Mouse (Mus musculus) midbrain, embryonic 12.5 days (tissue): Measurements from ENCODE around the gene Mdp1. TPM values are rescaled to one million over a fixed set of nuclear protein-coding genes. Genes with fewer than 3 reads are reported as not detected.

Experiments
- ATAC-seq: fragments of 200-750 bp; cut with Nextera tagmentation; 2 replicates; pipeline ENCODE4 v1.8.0; 2017; ENCODE audit warnings: low read depth, moderate TSS enrichment, moderate library complexity; ENCODE audit not compliant: low FRiP score
- H3K27ac ChIP-seq: fragments of 300-500 bp; sonication (generic); replicated peaks from 2 replicates; pipeline ENCODE4 v1.5.1; 2016; ENCODE audit warnings: mild to moderate bottlenecking
- H3K27me3 ChIP-seq: fragments of 300-500 bp; sonication (generic); 2 replicates; pipeline ENCODE4 v1.6.1; 2016; ENCODE audit warnings: mild to moderate bottlenecking
- H3K36me3 ChIP-seq: fragments of 300-500 bp; sonication (generic); 2 replicates; pipeline ENCODE4 v1.6.1; 2016
- H3K4me1 ChIP-seq: fragments of 300-500 bp; sonication (generic); 2 replicates; pipeline ENCODE4 v1.6.1; 2016
- H3K4me2 ChIP-seq: fragments of 300-500 bp; sonication (generic); replicated peaks from 2 replicates; pipeline ENCODE4 v1.6.1; 2016; ENCODE audit warnings: mild to moderate bottlenecking, moderate library complexity
- H3K4me3 ChIP-seq: fragments of 300-500 bp; sonication (generic); 2 replicates; pipeline ENCODE4 v1.5.1; 2016; ENCODE audit warnings: mild to moderate bottlenecking
- H3K9ac ChIP-seq: fragments of 300-500 bp; sonication (generic); replicated peaks from 2 replicates; pipeline ENCODE4 v1.6.1; 2016; ENCODE audit warnings: mild to moderate bottlenecking, moderate library complexity
- H3K9me3 ChIP-seq: fragments of 300-500 bp; sonication (generic); 2 replicates; pipeline ENCODE4 v1.6.1; 2016; ENCODE audit warnings: mild to moderate bottlenecking
- WGBS: fragments of 180-500 bp; shearing (Covaris S2); methylation state at CpG from one replicate; pipeline ENCODE4 v1.1.7; 2016; 5-methylcytosine and 5-hydroxymethylcytosine counted together
- polyA plus RNA-seq: library from polyadenylated mRNA; unstranded; fragments of >200 nt; fragmentation: Nextera tagmentation; extraction: Ambion mirVana; gene quantifications from 2 replicates; pipeline ENCODE4 v1.2.1, GENCODE M21; 2016

Gene Mdp1
- polyA plus RNA-seq, 1 experiment from 2014 or later, result 67.2 TPM

- H3K4me3 ChIP-seq, result no peak overlapping the region
- no peaks in the 10 kb centered on the region for H3K36me3 ChIP-seq
- H3K27me3 ChIP-seq, result peaks cover 9% of the 10 kb centered on the region
- H3K27ac ChIP-seq, result no peak overlapping the region
- H3K4me1 ChIP-seq, result 0 out of 2 replicates have a peak, but pooled peaks cover 9% of the 10 kb centered on the region
- ATAC-seq, result no peak
- no peaks in the 10 kb centered on the region for H3K9me3 ChIP-seq
- no peak overlapping the region for H3K9ac ChIP-seq
- 87% methylated on average over 7 of the region's 7 CpGs for WGBS
- no peak overlapping the region for H3K4me2 ChIP-seq
Measured at GRCm38 (mm10) chr14:55614565-55615178, 45.6 kb downstream of the Mdp1 start.

- no peak overlapping the region for H3K27ac ChIP-seq
- H3K27me3 ChIP-seq, result peaks cover 6% of the 10 kb centered on the region
- WGBS, result 78% methylated on average over 6 of the region's 6 CpGs
- 0 out of 2 replicates have a peak, but pooled peaks cover 5% of the 10 kb centered on the region for H3K4me1 ChIP-seq
- H3K9me3 ChIP-seq, result no peaks in the 10 kb centered on the region
- no peak overlapping the region for H3K4me3 ChIP-seq
- no peak overlapping the region for H3K9ac ChIP-seq
- no peak overlapping the region for H3K4me2 ChIP-seq
- no peak for ATAC-seq
- peaks cover 12% of the 10 kb centered on the region for H3K36me3 ChIP-seq
Measured at GRCm38 (mm10) chr14:55613346-55613745, 47.0 kb downstream of the Mdp1 start.

GRCm38 (mm10) chr14:55608339-55608738 is 52.0 kb downstream of the Mdp1 start:
- Histone ChIP-seq H3K4me3 (no peak overlapping the region), H3K9ac (no peak overlapping the region), H3K4me1 (peaks cover 10% of the 10 kb centered on the region; the same call in 1 of the 2 replicates), H3K36me3 (peaks cover 44% of the 10 kb centered on the region), H3K4me2 (no peak overlapping the region), H3K27ac (no peak overlapping the region), H3K27me3 (no peaks in the 10 kb centered on the region), H3K9me3 (no peaks in the 10 kb centered on the region)
- WGBS, result 97% methylated on average over 6 of the region's 6 CpGs
- no peak for ATAC-seq

Other genes starting within 250 kb of the Mdp1 start
- 38.2 and 39.6 TPM in 2 replicates for gene Dhrs4, start 181.8 kb downstream of the Mdp1 start, polyA plus RNA-seq
- 13.8 and 14.8 TPM in 2 replicates for gene Carmil3, start 169.9 kb downstream of the Mdp1 start, polyA plus RNA-seq
- 0.42 and 0.79 TPM in 2 replicates for gene Cpne6, start 150.1 kb downstream of the Mdp1 start, polyA plus RNA-seq
- gene Nrl, start 135.5 kb downstream of the Mdp1 start, polyA plus RNA-seq, result not detected in 2 replicates
- gene Pck2, start 120.2 kb downstream of the Mdp1 start, polyA plus RNA-seq, result 16.8 and 22.0 TPM in 2 replicates
- gene Dcaf11, start 100.5 kb downstream of the Mdp1 start, polyA plus RNA-seq, result 113 and 117 TPM in 2 replicates
- not detected in 2 replicates for gene A730061H03Rik, start 100.1 kb downstream of the Mdp1 start, polyA plus RNA-seq
- 0.24 TPM in 1 of 2 replicates, not detected in the other for gene Fitm1, start 84.9 kb downstream of the Mdp1 start, polyA plus RNA-seq
- 122 and 127 TPM in 2 replicates for gene Psme1, start 82.4 kb downstream of the Mdp1 start, polyA plus RNA-seq
- 6.4 and 6.7 TPM in 2 replicates for gene Emc9, start 75.2 kb downstream of the Mdp1 start, polyA plus RNA-seq
- gene Psme2, start 69.4 kb downstream of the Mdp1 start, polyA plus RNA-seq, result 192 and 215 TPM in 2 replicates
- gene Rnf31, start 68.8 kb downstream of the Mdp1 start, polyA plus RNA-seq, result 20.0 and 20.5 TPM in 2 replicates
- 9.4 and 11.5 TPM in 2 replicates for gene Irf9, start 56.9 kb downstream of the Mdp1 start, polyA plus RNA-seq
- gene Rec8, start 42.5 kb downstream of the Mdp1 start, polyA plus RNA-seq, result 6.6 and 7.3 TPM in 2 replicates
- gene Ipo4, start 24.6 kb downstream of the Mdp1 start, polyA plus RNA-seq, result 78.5 and 85.4 TPM in 2 replicates
- gene Gm49378, start 22.6 kb downstream of the Mdp1 start, polyA plus RNA-seq, result 3.5 and 4.9 TPM in 2 replicates
- 64.0 and 66.1 TPM in 2 replicates for gene Tm9sf1, start 16.7 kb downstream of the Mdp1 start, polyA plus RNA-seq
- 0.63 and 0.80 TPM in 2 replicates for gene Tssk4, start 10.3 kb downstream of the Mdp1 start, polyA plus RNA-seq
- 56.4 and 64.8 TPM in 2 replicates for gene Gmpr2, start 11.4 kb upstream of the Mdp1 start, polyA plus RNA-seq
- 515 and 554 TPM in 2 replicates for gene Nedd8, start 11.6 kb upstream of the Mdp1 start, polyA plus RNA-seq
- 53.5 and 55.4 TPM in 2 replicates for gene Tinf2, start 21.3 kb upstream of the Mdp1 start, polyA plus RNA-seq
- gene Tgm1, start 53.4 kb upstream of the Mdp1 start, polyA plus RNA-seq, result 0.56 and 0.59 TPM in 2 replicates
- 34.7 and 35.3 TPM in 2 replicates for gene Rabggta, start 61.8 kb upstream of the Mdp1 start, polyA plus RNA-seq
- gene Dhrs1, start 85.2 kb upstream of the Mdp1 start, polyA plus RNA-seq, result 64.8 and 65.9 TPM in 2 replicates
- gene Nop9, start 85.2 kb upstream of the Mdp1 start, polyA plus RNA-seq, result 44.1 and 45.9 TPM in 2 replicates
- gene Cideb, start 98.0 kb upstream of the Mdp1 start, polyA plus RNA-seq, result not detected in 2 replicates
- 0.24 and 0.41 TPM in 2 replicates for gene Ltb4r2, start 100.9 kb upstream of the Mdp1 start, polyA plus RNA-seq
- 0.13 TPM in 1 of 2 replicates, not detected in the other for gene Ltb4r1, start 105.5 kb upstream of the Mdp1 start, polyA plus RNA-seq
- gene Adcy4, start 123.6 kb upstream of the Mdp1 start, polyA plus RNA-seq, result 6.6 and 7.9 TPM in 2 replicates
- gene Ripk3, start 128.4 kb upstream of the Mdp1 start, polyA plus RNA-seq, result 5.3 and 8.3 TPM in 2 replicates
- gene Nfatc4, start 162.6 kb upstream of the Mdp1 start, polyA plus RNA-seq, result 20.2 and 24.0 TPM in 2 replicates
- gene Nynrin, start 193.5 kb upstream of the Mdp1 start, polyA plus RNA-seq, result 27.6 and 28.0 TPM in 2 replicates
- 0.12 and 0.15 TPM in 2 replicates for gene Cbln3, start 223.9 kb upstream of the Mdp1 start, polyA plus RNA-seq
- gene Khnyn, start 224.4 kb upstream of the Mdp1 start, polyA plus RNA-seq, result 21.5 and 22.4 TPM in 2 replicates
- gene Sdr39u1, start 239.8 kb upstream of the Mdp1 start, polyA plus RNA-seq, result 41.3 and 44.6 TPM in 2 replicates